ENCODE assay signal across 11 mouse cellular contexts in genomic region chr10:77976458-77977150, GRCm38 (mm10). TPM values are rescaled to one million over a fixed set of nuclear protein-coding genes. Genes with fewer than 3 reads are reported as not detected.
DNase-seq lines count a peak whose midpoint lies in the region.
"Had no signal": no experiment of that assay in that cellular context is flagged by ENCODE, and none has a peak within 500 bp of the region (broad histone marks: within the 10 kb centered on the region; RNA-seq: fewer than 3 reads in every experiment).

No protein-coding gene starts in this region.

- peak; percentile 46 for DNase-seq in kidney, postnatal 10 days
- DNase-seq in kidney, adult 9 months, result no peak
- peak; percentile 33 for DNase-seq in urinary bladder, postnatal 25 days (ENCODE audit: low spot score)
- DNase-seq in urinary bladder, postnatal 36 days (ENCODE audit: low spot score in 2 of 2), result no peak
- peak; percentile 34 for DNase-seq in adrenal gland, postnatal 25 days
- DNase-seq in c-Kit-positive CD71-positive TER-119-positive erythroid progenitor cells, embryonic 14.5 days (ENCODE audit: low spot score), result no peak
- no peak for DNase-seq in heart, postnatal 4 days
- DNase-seq: heart, postnatal 36 days; kidney, adult 8-10 months; lung, adult 2 months; thymus, postnatal 4 days had no signal

RNA-seq across cellular contexts. Expression of gene 1810043G02Rik, which starts 1.7 kb away (rescaled TPM):
- 18.5 and 22.1 TPM in 2 replicates for total RNA-seq in adrenal gland, postnatal 25 days (2021)
- total RNA-seq in heart, postnatal 4 days (2021), result 10 to 100 TPM; 10.5 to 12.6 TPM

RNA-seq across cellular contexts. Expression of gene Trpm2, which starts 6.2 kb away (rescaled TPM):
- 1.2 and 2.7 TPM in 2 replicates for total RNA-seq in adrenal gland, postnatal 25 days (2021)
- 1 to 10 TPM in 1 of 2 experiments, under 1 TPM in 1; 0.33 to 1.0 TPM for total RNA-seq in heart, postnatal 4 days (2021)

RNA-seq across cellular contexts. Expression of gene Pfkl, which starts 33.3 kb away (rescaled TPM):
- total RNA-seq in adrenal gland, postnatal 25 days (2021), result 91.4 and 96.0 TPM in 2 replicates
- 100 to 1,000 TPM; 118 to 133 TPM for total RNA-seq in heart, postnatal 4 days (2021)

Comparison
In these comparisons a context has a peak if more than half of its experiments do, and no peak if none do; other contexts are left out.
1. DNase-seq: peak in kidney, postnatal 10 days (single experiment), urinary bladder, postnatal 25 days (single experiment) and adrenal gland, postnatal 25 days (single experiment); none in kidney, adult 9 months (single experiment), urinary bladder, postnatal 36 days (0 of 2), c-Kit-positive CD71-positive TER-119-positive erythroid progenitor cells, embryonic 14.5 days (single experiment) and heart, postnatal 4 days (single experiment).